ENCODE assay signal across 8 mouse cellular contexts in the genomic region with DNA sequence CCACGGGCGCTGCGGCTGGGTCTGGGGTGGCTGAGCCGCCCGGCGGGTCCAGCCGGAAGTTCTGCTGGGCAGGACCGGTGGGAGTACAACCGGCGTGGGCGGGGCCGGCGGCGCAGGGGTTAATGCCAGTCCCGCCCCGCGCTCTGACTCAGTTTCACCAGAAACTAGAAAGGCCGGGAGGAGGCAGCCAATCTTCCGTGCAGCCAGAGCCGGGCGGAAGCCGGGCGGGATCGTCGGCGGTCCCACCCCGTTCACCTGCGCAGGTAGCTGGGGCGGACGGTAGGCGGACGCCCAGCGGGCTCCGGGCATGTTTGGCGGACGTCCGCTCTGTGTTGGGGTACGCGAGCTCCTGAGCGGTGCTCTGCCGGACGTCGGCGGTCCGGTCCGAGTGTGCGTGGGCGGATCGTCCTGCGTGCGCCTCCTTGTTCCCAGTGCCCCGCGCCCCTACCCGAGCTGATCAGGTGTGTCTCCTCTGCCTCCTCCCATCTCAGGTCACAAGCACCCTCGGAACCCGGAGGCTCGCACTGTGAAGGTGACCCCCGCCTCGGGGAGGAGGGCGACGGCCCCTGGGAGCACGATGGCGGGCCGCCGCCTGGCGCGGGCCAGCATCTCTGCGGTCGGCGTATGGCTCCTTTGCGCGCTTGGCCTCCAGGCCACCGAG. TPM values are rescaled to one million over a fixed set of nuclear protein-coding genes. Genes with fewer than 3 reads are reported as not detected.
DNase-seq lines count a peak whose midpoint lies in the region; ATAC-seq lines count a peak whose summit lies in the region.

A gene (plus strand): TSS at position 153 of the 661 bp plus-strand sequence.

- no peaks in the 10 kb centered on the region for H3K36me3 ChIP-seq in forebrain, embryonic 13.5 days (ENCODE audit: poor library complexity, severe bottlenecking)
- no peaks in the 10 kb centered on the region for H3K36me3 ChIP-seq in kidney, embryonic 16.5 days (ENCODE audit: insufficient read depth, low read length)

- H3K9ac ChIP-seq in forebrain, embryonic 13.5 days, result peak within 1 kb of the TSS; percentile 41; the same call in 1 of the 2 replicates
- H3K9ac ChIP-seq in kidney, embryonic 16.5 days (replicated peaks; ENCODE audit: low read length), result peak within 1 kb of the TSS; percentile 76

- peaks cover 58% of the 10 kb centered on the region for H3K27me3 ChIP-seq in forebrain, embryonic 13.5 days
- H3K27me3 ChIP-seq in kidney, embryonic 16.5 days (ENCODE audit: insufficient read depth, low read length), result peaks cover 43% of the 10 kb centered on the region

- 1% methylated on average over 69 of the region's 73 CpGs for whole genome bisulfite sequencing in forebrain, embryonic 13.5 days
- under 1% methylated on average over 70 of the region's 73 CpGs for WGBS in kidney, embryonic 16.5 days

- peak within 1 kb of the TSS; percentile 58 for H3K4me2 ChIP-seq in forebrain, embryonic 13.5 days
- H3K4me2 ChIP-seq in kidney, embryonic 16.5 days (replicated peaks; ENCODE audit: low read depth, low read length), result peak within 1 kb of the TSS; percentile 77

- no peak within 1 kb of the TSS for H3K27ac ChIP-seq in forebrain, embryonic 13.5 days
- H3K27ac ChIP-seq in kidney, embryonic 16.5 days (ENCODE audit: low read length), result peak within 1 kb of the TSS; percentile 83

- peaks cover 14% of the 10 kb centered on the region for H3K4me1 ChIP-seq in forebrain, embryonic 13.5 days
- H3K4me1 ChIP-seq in kidney, embryonic 16.5 days (ENCODE audit: insufficient read depth, low read length), result peaks cover 9% of the 10 kb centered on the region; the same call in 1 of the 2 replicates

- H3K4me3 ChIP-seq in forebrain, embryonic 13.5 days, result peak within 1 kb of the TSS; percentile 36
- H3K4me3 ChIP-seq in kidney, embryonic 16.5 days (ENCODE audit: low read length), result peak within 1 kb of the TSS; percentile 65

- DNase-seq in urinary bladder, adult 18-20 months (ENCODE audit: low spot score in 2 of 2), result peak; percentile 73 to 79
- no peak for DNase-seq in urinary bladder, postnatal 10 days (ENCODE audit: low spot score)
- peak; percentile 76 for DNase-seq in lung, postnatal 36 days
- DNase-seq in urinary bladder, postnatal 14 days (ENCODE audit: low spot score), result peak; percentile 81
- no peak for DNase-seq in T-cell, adult 2 months (ENCODE audit: low spot score)
- no peak for DNase-seq in spleen, postnatal 4 days (ENCODE audit: low spot score in 2 of 2)

- no peak for ATAC-seq in forebrain, embryonic 13.5 days
- peak; percentile 79 for ATAC-seq in kidney, embryonic 16.5 days (ENCODE audit: low FRiP score, low TSS enrichment)

- no peaks in the 10 kb centered on the region for H3K9me3 ChIP-seq in forebrain, embryonic 13.5 days (replicated peaks)
- H3K9me3 ChIP-seq in kidney, embryonic 16.5 days (ENCODE audit: low read length), result no peaks in the 10 kb centered on the region

RNA-seq across cellular contexts. Expression of the gene that starts here (rescaled TPM):
- polyA plus RNA-seq in forebrain, embryonic 13.5 days (2015; fragmentation: Nextera tagmentation; extraction: Ambion mirVana), result 0.26 and 0.52 TPM in 2 replicates
- polyA plus RNA-seq in kidney, embryonic 16.5 days (2015; fragmentation: Nextera tagmentation; extraction: Ambion mirVana), result 48.9 and 49.4 TPM in 2 replicates

Comparison
In these comparisons a context has a peak if more than half of its experiments do, and no peak if none do; other contexts are left out.
1. RNA of the gene that starts here (polyA plus RNA-seq): 48.9 to 49.4 TPM in kidney, embryonic 16.5 days; 0.26 to 0.52 TPM in forebrain, embryonic 13.5 days; every median in the first group is over 10 times any median in the second.
2. DNase-seq: peak in urinary bladder, adult 18-20 months (2 of 2), lung, postnatal 36 days (single experiment) and urinary bladder, postnatal 14 days (single experiment); none in urinary bladder, postnatal 10 days (single experiment), T-cell, adult 2 months (single experiment) and spleen, postnatal 4 days (0 of 2).